Mouse (Mus musculus) embryonic facial prominence, embryonic 10.5 days (tissue): Measurements from ENCODE around the gene H2-Q6. TPM values are rescaled to one million over a fixed set of nuclear protein-coding genes. Genes with fewer than 3 reads are reported as not detected.

Experiments used
- polyA plus RNA-seq: library from polyadenylated mRNA; unstranded; fragments of >200 nt; fragmentation: Nextera tagmentation; extraction: Ambion mirVana; gene quantifications from 2 replicates; pipeline ENCODE4 v1.2.1, GENCODE M21; 2016

The H2-Q6 gene
- polyA plus RNA-seq, 1 experiment from 2014 or later, result 1.5 TPM

Other genes with a start within 250 kb of the H2-Q6 start
- gene Aif1, start 248.8 kb upstream of the H2-Q6 start, polyA plus RNA-seq, result 2.9 and 3.9 TPM in 2 replicates
- gene Lst1, start 236.4 kb upstream of the H2-Q6 start, polyA plus RNA-seq, result 2.6 and 6.9 TPM in 2 replicates
- gene Ltb, start 230.4 kb upstream of the H2-Q6 start, polyA plus RNA-seq, result 0.16 and 0.34 TPM in 2 replicates
- not detected in 2 replicates for gene Tnf, start 222.8 kb upstream of the H2-Q6 start, polyA plus RNA-seq
- gene Lta, start 219.5 kb upstream of the H2-Q6 start, polyA plus RNA-seq, result not detected in 2 replicates
- gene Gm16181, start 204.0 kb upstream of the H2-Q6 start, polyA plus RNA-seq, result 0.33 and 0.40 TPM in 2 replicates
- 5.2 and 5.6 TPM in 2 replicates for gene Atp6v1g2, start 191.2 kb upstream of the H2-Q6 start, polyA plus RNA-seq
- gene Nfkbil1, start 189.1 kb upstream of the H2-Q6 start, polyA plus RNA-seq, result 9.3 and 9.6 TPM in 2 replicates
- 726 and 735 TPM in 2 replicates for gene Ddx39b, start 183.1 kb upstream of the H2-Q6 start, polyA plus RNA-seq
- 30.3 and 32.9 TPM in 2 replicates for gene H2-D1, start 162.1 kb upstream of the H2-Q6 start, polyA plus RNA-seq
- not detected in 2 replicates for gene H2-Q1, start 104.4 kb upstream of the H2-Q6 start, polyA plus RNA-seq
- 0.75 and 0.88 TPM in 2 replicates for gene H2-Q2, start 82.6 kb upstream of the H2-Q6 start, polyA plus RNA-seq
- 1.5 and 1.6 TPM in 2 replicates for gene H2-Q4, start 45.2 kb upstream of the H2-Q6 start, polyA plus RNA-seq
- gene H2-Q7, start 14.3 kb downstream of the H2-Q6 start, polyA plus RNA-seq, result 12.2 and 12.9 TPM in 2 replicates
- 0.39 and 0.57 TPM in 2 replicates for gene H2-Q10, start 45.2 kb downstream of the H2-Q6 start, polyA plus RNA-seq
- gene Pou5f1, start 81.2 kb downstream of the H2-Q6 start, polyA plus RNA-seq, result not detected in 2 replicates
- 43.7 and 45.5 TPM in 2 replicates for gene Tcf19, start 92.0 kb downstream of the H2-Q6 start, polyA plus RNA-seq
- gene Cchcr1, start 92.2 kb downstream of the H2-Q6 start, polyA plus RNA-seq, result 24.2 and 25.0 TPM in 2 replicates
- gene Psors1c2, start 108.4 kb downstream of the H2-Q6 start, polyA plus RNA-seq, result 1.6 and 1.9 TPM in 2 replicates
- gene Cdsn, start 127.3 kb downstream of the H2-Q6 start, polyA plus RNA-seq, result not detected in 2 replicates
- not detected in 2 replicates for gene 2300002M23Rik, start 142.6 kb downstream of the H2-Q6 start, polyA plus RNA-seq
- gene Sfta2, start 176.7 kb downstream of the H2-Q6 start, polyA plus RNA-seq, result not detected in 2 replicates
- gene Gm9573, start 201.8 kb downstream of the H2-Q6 start, polyA plus RNA-seq, result not detected in 2 replicates
- gene Mucl3, start 218.8 kb downstream of the H2-Q6 start, polyA plus RNA-seq, result 0.20 and 0.24 TPM in 2 replicates
- 19.9 and 22.0 TPM in 2 replicates for gene Vars2, start 242.7 kb downstream of the H2-Q6 start, polyA plus RNA-seq
- gene Gtf2h4, start 248.9 kb downstream of the H2-Q6 start, polyA plus RNA-seq, result 57.6 and 61.4 TPM in 2 replicates